Mouse (Mus musculus): ENCODE data around the gene Gm21954.

Gene Gm21954

DNA sequence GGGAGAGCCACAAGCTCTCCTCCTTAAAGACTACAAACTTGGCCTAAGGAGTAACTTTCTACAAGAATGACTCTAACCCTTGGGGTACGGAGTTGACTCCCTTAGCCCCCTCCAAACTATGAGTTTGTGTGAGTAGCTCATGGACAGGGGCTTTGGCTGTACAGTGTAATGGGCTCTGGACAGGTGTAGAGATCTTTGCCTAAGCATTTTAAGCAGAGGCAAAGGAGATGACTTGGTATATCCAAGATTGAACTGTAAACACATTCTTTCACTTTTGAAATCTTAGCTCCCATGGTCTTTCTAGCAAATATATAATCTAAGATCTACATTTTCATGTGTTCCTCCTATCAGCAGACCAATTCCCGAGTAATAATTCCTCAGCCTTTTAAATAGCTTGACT, at the start of gene Gm21954:
Gm21954 (minus strand) TSS at position 101 of the 400 bp plus-strand sequence.
- no peak for DNase-seq

DNA sequence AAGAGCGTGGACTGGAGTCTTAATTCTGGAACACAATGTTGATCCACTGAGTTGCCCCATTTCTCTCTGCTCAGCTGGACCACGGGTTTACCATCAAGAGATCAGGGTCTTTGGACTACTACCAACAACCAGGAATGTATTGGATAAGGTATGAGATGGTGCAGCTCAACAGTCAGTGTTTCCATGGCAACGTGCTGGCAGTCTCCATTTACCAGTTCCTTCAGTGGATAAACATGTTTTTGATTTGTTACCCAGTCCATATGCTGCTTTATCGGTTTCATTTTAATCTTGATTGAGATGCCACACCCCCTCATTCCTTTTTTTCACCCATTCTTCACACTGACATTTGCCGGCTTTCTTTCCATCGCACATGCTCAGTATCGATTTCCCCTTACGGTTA, 49.8 kb upstream of the Gm21954 start:
- no peak for DNase-seq

DNA sequence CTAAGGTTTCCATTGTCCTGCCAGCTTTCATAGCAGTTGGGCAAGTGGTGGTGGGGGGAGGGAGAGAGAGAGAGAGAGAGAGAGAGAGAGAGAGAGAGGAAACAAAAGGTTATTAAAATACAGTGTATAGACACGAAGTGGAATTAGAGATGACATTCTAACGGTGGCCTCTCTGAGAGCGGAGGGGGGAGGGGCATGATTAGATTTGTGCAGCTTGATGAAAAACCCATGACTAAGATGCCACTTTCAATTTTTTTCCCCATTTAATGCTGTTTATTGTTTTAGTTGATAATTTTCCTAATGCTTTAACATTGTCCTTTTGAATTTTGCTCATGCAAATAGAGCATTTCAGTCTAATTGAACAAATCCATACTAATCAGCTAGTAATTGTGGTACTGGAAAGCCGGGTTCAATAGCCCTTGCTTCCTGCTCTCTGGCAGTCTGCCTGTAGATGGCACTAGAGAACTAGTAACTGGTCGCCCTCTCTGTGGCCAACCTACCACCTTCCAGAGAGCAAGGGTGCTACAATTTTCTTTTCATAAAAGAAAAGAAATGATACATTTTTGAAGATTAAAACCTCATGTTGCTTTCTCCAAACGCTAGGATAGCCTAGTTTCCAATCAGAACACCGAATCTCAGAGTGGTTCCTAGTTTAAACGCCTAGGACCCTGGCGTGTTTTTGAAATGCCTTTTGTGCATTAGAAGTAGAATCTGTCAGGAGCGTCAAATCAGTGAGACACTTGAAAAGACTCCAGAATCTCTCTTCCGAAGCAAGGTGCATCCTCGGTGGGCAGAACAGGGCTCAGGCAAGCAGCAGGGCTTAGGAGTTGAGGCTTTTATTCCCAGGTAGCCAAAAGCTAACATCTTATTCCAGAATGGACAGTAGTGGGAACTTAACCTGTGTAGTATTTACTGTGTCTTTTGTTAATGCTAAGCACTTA, 48.5 kb upstream of the Gm21954 start:
- peak; percentile 54 for DNase-seq

DNA sequence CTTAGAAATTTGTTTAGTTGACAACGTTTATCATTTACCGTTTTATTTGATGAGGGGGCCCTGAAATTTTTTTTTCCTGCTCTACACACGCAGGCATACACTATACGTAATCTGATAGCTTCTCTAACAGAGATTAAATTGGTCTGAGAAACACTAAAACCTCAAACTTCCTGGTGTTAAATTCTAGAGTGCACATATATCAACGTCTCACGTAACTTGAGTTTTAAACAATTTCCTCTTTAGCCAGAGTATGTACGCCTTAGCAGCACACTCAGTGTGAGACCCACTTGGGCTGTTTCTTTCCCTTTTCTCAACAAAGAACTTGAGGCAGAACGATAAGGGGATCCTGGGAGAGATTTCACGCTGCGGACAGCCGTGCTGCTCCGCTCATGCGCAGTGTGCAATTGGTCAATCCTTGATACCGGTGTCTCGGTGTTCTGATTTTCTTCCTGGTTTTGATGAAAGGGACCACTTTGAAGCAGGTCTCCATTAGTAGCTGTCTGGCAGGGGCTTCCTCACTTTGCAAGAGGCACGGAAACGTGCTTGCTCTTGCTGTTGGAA, 45.5 kb upstream of the Gm21954 start:
- DNase-seq = no peak

DNA sequence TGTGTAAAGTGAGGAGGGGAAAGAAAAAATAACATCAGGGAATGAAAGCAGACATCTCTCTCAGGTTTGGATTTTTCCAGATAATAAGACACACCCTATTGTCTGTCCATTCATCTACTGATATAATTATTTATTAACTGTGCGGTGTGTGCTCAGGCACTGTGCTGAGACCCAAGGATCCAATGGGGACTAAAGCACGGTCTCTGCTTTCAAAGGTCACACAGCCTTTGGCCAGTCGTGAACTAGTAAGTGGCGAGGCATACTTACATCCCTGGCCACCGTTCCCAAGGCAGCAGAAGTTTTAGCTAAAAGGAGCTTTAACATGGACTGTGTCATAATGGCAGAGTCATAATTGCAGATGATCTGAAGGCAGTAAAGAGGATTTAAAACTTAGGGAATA, 44.0 kb upstream of the Gm21954 start:
- no peak for DNase-seq

DNA sequence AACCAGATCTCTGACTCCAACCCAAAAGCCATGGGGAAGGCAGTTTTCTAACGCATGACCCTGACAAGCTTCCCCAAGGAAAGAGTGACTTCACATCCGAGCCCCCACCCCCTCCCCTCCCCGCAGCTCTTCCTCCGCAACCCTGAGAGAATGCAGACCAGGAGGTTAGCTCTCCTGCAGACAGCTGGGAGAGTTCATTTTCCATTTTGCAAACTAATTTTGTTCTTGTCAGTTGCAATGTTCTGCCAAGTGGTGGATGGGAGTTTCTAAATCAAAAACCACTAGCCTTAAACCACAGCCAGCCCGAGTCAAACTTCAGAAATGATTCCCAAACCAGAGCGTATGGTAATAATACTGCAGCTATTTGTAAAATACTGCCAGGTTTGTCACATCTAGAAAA, 39.6 kb upstream of the Gm21954 start:
- no peak for DNase-seq

DNA sequence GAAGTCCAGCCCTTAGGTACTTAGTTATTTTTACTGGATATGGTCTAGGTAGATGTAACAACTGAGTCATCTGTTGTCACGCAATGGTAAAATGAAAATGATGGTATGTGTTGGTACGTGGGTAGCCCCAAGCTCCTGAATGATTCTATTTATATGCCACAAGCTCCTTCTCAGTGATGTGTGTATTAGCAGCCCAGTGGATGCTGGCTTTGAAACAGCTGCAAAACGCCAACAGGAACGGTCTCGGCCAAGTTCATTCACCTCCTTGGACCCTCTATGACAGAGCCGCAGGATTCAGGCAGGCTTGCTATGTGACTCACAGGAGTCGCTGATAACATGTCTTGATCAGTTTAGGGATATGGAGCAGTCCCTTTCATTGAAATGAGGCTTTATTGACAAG, 38.2 kb upstream of the Gm21954 start:
- DNase-seq = no peak

DNA sequence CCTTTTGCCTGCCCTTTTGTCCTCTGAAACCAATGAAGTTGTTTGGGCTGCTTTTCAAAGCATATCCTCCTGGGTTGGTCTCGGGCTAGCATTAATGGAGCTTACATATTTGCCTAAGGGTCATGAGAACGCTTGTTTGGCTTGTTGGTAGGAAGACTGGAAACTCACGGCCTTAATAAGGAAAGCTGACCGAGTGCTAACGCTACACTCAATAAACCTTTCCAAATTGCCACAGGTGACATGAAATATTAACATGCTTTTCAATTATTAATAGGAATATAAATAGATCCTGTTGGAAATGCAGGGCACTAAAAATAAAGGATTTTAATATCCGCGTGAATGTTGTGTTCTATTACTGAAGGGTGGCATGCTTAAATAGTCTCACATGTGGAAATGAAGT, 27.3 kb upstream of the Gm21954 start:
- no peak for DNase-seq

DNA sequence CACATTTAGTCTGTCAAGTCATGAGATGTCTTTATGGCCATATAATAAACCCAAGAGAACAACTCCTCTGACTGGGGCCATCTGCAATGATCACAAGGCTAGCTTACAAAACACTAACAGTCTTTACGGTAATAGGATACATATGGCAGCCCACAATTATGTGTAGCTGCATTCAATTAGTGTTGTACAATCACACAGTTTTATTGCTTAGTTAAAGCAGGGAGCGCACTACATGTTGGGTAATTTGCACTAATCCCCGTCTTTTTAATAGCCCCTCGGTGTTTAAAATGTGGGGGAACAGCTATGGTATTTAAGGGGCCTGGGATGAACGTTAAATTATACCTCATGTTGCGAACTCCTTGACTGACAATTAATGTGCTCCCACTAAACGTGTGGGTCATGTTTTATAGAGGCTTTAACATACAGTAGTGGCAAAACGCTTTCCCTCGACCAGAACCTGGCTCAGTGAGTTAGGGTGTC, 24.5 kb upstream of the Gm21954 start:
- DNase-seq = no peak

DNA sequence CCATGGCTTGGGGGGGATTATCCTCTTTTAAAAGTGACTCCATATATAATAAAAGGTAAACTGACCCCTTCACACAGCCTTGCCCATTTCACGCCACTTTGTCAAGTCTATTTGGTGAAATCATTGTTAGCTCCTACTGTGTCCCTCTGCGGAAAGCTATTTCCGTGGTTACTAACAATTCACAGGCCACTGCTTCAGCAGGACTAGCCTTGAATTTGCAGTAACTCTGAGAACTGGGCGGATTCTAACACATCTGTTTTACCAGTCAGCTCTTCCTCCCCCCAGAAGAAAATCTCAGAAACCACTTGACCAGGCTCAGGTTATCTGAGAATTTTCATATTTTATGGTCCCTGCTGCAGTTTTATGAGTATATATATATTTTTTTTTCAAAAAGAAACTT, 23.9 kb upstream of the Gm21954 start:
- no peak for DNase-seq

DNA sequence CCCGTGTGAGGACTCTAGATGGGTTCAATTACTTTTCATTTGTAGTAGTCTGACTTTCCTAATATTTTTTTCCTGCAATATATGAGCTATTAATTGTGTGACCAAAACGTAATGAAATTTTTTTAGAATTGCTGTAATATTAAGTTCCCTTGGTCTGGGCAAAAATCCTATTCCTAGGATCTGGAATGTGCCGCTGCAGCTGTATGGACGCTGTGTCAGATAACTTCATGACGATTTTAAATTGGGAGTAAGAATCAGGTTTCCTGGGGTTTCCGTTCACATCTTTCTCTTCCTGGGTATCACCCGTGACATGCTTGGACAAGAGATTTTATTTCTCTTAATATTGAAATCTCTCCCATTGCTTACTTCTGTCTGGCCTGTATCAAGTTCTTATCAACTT, 23.2 kb upstream of the Gm21954 start:
- DNase-seq = no peak

DNA sequence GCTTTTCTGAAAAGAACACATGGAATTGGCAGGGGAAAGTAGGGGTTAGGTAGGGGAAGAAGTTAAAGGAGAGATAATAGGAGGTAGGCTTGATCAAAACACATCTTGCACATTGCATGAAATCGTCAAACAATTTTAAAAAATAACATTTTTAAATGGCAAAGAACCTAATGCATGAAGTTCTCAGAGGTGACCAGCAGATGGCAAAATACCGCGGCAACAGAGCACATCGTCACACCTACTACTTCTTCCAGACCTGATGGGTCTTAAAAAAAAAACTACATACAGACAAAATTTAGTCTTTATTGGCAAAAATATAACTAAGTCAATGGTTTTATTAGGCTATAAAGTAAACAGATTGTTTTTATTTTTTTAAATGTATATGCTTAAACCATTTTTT, 22.3 kb upstream of the Gm21954 start:
- no peak for DNase-seq

DNA sequence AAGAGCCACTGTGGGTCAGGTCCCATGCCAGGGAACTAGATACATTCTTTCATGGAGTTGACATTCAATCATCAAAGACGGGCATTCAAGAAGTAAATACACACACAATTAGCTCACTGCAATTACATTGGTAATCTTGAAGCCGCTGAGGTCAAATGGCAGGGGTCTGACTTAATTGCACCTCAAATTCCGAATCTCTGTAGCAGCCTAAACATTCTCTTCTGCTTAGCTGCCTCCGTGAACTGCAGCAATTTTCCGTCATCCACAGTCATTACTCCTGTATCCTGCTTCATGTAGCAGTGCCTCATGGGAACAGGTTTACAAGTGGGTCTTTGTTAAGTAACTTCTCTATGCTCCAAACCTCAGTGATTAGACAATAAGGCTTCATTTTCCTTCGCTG, 20.0 kb upstream of the Gm21954 start:
- no peak for DNase-seq

DNA sequence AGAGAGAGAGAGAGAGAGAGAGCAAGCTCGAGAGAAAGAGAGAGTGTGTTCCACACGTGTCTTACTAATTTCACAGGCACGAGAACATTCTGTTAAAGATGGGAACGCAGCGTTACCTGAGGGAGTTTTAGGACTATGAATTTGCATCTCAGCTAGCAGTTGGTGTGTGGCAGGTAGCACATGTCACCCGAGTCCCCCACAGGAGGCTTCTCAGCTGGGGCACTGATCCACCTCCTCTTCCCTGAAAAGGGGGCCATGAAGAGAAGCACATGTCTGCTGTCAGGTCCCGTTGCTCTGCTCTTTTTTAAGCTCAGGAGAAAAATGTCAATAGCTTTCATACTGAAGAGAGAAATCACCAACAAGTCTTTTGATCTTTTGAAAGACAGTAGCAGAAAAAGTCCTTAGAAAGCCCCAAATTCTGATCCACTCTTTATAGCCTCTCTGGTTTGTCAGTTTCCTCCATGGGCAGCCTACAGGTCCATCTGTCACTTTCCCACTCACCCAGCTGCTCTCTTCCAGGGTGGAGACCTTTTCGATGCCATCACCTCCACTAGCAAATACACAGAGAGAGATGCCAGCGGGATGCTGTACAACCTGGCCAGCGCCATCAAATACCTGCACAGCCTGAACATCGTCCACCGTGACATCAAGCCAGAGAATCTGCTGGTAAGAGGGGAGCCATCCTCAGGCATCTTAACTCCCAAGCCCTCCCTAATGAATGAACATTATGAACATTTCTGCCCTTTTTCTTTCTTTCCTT, 17.4 kb upstream of the Gm21954 start:
- DNase-seq = no peak

DNA sequence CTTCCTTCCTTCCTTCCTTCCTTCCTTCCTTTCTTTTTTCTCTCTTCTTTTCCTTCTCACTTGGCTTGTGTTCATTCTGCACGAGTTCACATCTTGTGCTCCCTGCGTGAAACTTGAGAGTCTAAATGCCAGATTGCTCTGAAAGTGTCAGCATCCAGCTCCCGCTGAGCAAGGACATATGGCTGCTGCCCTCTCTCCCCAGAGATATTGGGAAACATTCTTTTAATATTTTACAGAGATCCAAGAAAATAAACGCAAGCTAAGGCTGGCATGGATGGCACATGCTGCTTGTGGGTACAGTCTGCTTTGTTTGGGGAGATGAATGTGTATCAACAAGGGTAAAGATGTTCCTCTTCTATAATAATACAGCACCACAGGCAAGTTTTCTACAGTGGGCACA, 11.3 kb upstream of the Gm21954 start:
- DNase-seq = no peak

DNA sequence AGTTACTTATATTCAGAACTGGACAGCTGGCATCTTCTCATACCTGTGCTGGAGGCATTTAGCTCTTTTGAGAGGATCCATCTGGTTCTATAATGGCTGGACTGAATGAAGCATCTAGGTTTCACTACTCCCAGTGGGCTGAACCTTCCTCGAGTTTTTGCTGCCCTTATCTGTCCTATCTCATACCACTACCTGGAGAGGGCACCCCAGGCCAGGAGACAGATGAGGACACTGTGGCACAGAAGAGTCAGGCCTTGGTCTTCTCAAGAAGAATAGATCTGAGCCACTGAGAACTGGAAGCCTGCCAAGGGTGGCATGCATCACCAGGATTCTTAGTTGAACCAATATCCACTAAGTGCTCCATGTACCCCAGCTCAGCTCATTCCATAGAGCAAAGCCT, 9.1 kb upstream of the Gm21954 start:
- no peak for DNase-seq

DNA sequence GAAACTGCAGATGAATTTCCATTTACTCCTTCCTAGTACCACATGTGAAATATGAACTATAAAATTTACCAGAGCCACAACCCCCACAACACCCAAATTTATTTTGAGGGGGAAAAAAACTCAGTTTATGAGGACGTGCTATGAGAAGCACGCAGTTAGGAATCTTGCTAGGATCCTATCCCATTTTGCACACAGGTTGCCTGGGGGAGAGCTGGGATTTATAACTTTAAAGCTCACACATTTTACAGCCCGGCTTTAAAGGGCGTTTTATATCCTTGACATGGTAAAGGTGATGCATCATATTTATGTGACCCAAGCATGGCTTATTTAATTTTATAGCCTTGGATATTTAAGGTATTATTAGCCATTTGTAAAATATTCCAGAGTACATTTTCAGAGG, 7.3 kb upstream of the Gm21954 start:
- no peak for DNase-seq

DNA sequence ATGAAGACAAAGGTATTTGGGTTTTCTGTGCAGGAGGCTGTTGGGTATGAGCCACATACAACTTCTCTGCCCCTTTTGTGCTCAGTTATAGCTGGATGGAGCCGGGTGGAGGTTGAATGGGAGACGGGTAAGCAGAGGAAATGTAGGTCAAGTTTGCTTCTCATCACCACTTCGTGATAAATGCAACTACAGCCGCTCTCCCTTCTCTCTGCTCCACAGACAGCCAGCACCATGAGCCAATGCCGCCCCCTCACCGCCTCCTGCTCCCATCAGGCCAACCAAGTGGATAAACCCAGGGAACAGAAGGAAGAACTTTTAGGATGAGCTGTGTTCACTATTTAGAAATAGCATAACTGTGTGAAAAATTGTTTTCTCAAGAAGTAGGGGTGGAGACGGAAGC, 4.7 kb upstream of the Gm21954 start:
- DNase-seq = no peak

DNA sequence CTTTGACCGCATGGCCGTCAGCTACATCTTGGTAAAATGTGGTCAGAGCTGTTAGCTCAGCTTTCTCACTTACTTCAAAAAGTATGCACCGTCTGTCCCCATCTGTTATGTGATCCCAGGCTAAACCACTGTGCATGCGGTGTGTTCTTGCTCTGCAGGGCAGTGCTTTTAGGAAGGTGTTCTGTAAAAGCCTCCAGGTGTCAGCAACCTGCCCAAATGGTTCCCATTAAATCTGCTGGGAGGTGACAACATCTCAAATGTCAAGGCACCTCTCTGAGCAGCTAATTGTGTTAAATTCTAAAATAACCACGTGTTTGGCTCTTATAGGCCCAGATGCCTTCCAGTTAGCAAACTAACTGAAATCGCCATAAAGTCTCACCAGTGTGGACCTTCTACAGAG, 1.1 kb upstream of the Gm21954 start:
- no peak for DNase-seq

DNA sequence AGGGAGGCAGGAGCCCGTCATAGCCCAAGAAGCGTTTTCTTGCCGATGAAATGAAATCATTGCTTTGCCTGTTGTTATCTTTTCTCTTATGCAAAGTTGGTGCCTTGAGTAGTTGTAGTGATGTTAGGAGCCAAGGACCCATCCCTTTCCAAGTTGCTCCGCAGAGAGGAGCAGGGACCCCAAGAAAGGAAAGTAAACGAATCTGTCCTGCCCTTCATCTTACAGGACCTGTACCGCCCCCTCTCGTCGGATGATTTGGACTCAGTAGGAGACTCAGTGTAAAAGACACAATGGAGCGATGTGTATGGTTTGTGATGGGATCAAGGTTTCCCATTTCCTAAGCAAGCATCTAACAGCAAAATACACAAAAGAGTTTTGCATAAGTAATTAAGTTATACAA, 5.7 kb downstream of the Gm21954 start:
- DNase-seq = no peak

DNA sequence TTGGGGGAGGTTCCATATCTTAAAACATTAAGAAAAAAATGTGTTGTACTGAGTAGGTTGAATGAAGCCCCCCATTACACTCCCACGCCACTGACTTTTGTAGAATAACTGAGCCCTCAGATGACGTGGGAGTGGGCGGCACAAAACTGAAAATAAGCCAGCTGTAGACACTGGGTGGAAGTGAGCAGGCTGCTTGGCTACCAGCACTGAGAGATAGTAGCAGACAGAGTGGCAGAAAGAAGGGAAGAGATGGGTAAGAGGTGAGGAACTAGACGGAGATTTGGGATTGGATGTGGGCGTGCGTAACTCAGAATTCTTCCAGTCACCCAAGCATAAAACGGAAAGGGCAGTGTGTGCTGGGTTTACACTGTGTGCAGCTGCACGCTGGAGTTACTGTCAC, 6.2 kb downstream of the Gm21954 start:
- DNase-seq = no peak

DNA sequence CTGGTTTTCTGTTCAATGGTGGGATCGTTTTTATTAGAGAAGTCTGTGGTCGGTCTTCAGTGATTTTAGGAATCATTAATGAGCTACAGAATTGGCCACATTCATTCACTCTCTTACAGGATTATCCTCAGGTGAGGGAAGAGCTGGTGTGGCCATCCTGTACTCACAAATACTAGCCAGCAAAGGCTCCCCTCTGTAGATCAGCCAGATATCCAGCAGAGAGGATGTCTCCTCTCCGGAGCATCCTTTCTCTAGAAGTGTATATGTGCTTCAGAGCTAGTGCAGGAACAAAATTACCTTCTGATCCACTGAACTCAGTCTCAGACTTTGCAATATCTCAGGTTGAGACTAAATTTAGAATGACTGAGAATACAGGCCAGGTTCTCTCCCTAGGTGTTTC, 7.8 kb downstream of the Gm21954 start:
- DNase-seq = no peak

DNA sequence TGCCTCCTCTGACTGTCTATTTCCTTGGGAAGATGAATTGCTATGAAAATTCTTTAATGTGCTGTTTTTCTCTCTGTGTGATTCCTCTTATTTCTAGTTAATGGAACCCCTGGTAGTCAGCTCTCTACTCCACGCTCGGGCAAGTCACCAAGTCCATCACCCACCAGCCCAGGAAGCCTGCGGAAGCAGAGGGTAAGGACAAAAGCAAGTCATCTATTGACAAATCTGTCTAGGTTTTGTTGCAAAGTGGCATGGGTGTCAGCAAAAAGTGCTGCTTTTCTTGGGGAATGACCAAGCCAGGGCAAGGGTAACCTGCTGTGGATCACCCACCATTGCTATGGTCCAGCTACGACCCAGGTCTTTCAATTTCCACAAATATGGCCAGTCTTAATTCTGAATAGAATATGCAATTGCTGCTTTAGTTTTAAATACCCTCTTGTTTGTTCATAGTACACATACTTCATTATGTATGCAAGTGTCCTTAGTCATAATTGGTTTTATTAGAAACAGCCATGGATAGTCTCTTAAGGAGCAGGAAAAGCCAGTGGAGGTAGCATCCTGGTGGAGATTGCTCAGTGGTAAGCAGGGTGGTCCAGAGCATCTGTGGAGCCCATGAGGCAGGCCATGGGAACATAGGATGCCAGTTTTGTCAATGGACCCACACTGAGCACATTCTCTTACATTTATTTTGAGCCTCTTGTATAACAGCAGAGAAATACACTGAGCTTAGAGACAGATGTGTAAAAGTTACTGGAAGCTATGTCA, 8.9 kb downstream of the Gm21954 start:
- no peak for DNase-seq

All from thymus, postnatal 14 days (tissue).